Mouse (Mus musculus) layer of hippocampus, postnatal 14 days (tissue): ENCODE data around the gene Naip6. TPM values are rescaled to one million over a fixed set of nuclear protein-coding genes. Genes with fewer than 3 reads are reported as not detected.
"Not testable (repeated sequence)": the region's sequence is repeated elsewhere in the genome, so short reads cannot be mapped to it uniquely, and the experiment has no call there.

Source experiments
- DNase-seq, 2 experiments: peaks; one replicate each; pipeline ENCODE4 v3.0.0; 2021 to 2022; ENCODE audit warnings: low spot score in 2 of 2, mixed read lengths in 1 of 2
- long read RNA-seq, 2 experiments: library from polyadenylated mRNA; stranded (forward); transcript quantifications; one replicate each; pipeline ENCODE4 v2.0.0; 2021
- total RNA-seq, 2 experiments: library from RNA; stranded (reverse); gene quantifications; 2 replicates each; pipeline ENCODE4 v1.2.3; 2021

Naip6 gene
- under 1 TPM; 0.19 to 0.21 TPM for total RNA-seq
- long read RNA-seq, experiment 1: 0 reads
- long read RNA-seq, experiment 2: 0 reads

DNA sequence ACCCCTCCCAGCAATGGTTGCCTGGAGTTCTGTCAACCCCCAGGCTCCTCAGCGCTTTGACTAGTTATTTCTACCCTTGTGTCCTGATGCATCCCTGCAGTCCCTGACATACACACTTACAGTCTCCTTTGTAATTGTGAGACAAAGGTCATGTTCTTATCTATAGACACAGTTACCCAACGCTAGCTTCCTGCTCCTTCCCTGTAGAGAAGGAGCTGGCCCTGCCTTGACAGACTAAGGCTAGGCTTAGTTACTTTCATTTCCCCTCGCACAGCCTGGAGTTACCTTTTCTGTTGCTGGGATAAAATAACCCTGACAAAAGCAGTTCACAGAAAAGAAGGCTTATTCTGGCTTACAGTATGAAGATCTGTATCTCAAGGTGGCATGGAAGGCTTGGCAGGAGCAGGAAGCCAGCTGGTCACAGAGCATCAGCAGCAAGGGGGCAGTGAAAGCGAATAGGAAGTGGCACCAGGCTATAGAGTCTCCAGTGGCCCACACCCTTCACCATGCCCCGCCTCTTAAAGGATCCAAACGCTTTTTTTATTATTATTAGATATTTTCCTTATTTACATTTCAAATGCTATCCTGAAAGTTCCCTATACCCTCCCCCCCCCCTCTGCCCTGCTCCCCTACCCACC lies at the start of gene Naip6:
Gene Naip6, minus strand, starts transcription at position 419 of the 638 bp plus-strand sequence.
- not testable (repeated sequence) for DNase-seq

DNA sequence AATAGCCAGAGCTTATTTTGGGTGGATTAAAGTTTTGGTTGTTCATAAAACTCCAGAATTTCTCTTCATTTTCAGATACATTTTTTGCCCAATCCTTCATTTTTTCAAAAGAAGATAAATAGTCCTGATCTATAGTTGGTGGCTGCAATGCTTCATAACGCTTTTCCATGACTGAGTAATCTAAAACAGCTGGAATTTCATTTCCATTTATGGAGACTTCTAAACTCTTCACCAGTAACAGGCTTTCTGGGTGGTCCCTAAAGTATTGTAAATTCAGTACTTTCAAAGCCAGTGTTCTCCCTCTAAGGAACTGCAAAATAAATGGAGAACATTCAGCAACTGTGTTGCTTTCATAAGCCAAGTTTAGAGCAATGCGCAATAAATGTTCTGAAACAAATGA lies 34.8 kb upstream of the Naip6 start:
- DNase-seq: not testable (repeated sequence)

DNA sequence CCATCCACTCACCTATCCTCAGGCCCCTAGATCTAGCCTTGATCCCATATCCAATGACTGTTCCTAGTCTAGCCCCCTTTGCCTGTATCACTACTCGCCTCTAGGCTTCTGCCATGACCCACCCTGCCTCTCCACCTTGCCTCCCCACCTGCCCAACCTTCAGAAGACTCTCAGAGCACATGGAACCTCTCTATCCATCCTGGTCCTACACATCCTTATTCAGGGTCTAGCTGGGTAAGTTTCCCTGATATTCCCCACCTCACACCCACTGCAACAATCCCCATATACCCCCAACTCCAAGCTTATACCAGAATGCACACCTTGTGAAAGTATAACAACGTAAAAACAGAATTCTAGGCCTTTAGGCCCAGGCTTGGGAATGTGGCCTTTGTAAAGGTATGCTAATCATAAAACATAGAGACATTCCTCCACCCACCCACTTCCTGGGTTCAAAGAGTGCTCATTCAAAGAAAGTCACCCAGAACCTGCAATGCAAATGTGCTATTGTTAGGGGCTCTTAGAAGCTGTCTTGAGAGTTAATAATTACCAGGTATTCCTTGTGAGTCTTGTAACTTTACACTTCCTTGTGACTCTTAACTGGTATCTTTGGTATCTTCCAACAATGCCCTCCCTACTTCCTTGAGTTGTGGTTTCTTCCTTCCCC lies 32.2 kb upstream of the Naip6 start:
- DNase-seq: not testable (repeated sequence)

DNA sequence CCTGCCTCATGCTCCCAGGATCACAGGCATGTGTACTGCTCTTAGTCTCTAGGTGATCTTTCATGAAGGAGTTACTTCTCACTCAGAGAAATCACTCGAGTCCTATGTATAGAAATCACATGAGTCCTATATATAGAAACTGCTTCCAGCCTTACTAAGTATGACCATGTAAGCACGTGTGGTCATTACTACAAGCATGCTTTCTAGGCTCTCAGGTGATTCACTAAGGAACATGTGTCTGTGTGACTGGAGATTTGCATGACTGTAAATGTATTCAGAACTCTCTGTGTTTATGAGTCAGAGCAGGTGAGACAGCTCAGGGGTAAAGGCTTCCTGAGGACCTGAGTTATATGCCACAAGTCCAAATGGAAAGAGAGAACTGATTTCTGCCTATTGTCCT lies 24.3 kb upstream of the Naip6 start:
- no peak for DNase-seq

- not testable (repeated sequence) for DNase-seq
These were observed 14.3 kb upstream of the Naip6 start for GRCm38 (mm10) chr13:100331728-100332127.

- not testable (repeated sequence) for DNase-seq
These were observed 11.4 kb upstream of the Naip6 start for GRCm38 (mm10) chr13:100328899-100329298.

DNA sequence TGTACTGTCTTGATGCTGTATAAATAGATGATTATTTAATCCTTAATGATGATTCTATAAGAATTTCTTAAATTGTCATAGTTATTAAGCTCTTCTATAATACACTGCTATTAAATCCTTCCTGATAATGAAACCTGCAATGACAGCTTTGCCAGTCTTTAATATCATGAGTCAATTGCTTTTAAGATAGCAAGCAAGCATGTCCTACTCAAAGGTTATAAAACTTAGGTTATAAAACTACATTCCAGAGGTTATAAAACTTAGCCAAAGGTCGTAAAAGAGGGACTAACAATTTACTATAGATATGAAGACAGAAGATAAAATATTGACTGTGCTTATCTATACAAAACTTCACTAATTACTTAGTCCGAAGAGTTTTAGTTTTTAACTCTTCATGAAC lies 10.6 kb upstream of the Naip6 start:
- not testable (repeated sequence) for DNase-seq

DNA sequence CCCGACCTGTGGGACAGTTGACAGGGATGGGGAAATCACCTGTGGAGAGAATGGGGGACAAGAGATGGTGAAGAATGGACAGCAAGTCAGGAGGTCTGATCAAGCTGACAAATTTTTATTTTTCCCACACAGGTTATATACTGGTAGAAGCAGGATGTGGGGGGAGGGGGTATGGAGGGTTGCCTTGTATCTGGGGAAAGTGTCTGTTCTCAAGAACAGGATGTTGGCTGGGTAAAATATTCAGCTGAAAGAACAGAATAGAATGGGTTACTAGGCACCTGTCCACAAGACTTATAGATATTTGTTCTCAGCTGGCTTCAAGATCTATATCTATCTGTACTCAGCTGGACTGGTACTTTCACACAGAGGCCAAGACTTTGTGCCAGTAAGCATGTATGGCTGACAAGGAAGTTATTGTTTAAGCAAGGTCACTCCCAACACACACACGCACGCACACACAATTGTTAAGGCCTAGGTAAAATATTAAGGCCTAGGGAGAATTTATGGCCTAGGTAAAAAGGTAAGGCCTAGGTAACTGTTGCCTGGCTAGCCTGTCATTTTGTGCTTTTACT lies 4.9 kb upstream of the Naip6 start:
- not testable (repeated sequence) for DNase-seq

DNA sequence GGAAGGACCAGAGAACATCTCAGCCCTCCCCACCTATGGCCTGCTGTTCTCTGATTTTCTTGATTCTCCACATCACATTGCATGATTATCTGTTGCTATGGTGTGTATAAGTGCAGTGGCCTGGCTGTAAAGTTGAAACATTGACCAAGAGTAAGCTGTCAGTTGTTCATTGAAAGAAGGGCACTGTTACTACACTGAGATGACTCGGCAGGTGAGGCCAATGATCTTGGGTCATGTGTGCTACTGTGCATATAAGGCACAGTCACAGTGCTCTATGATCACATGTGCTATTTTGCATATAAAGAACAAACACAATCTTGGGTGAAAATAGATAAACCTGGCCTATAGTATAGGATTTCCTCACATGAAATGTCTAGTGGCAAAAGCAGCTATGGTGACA lies 32.9 kb downstream of the Naip6 start:
- no peak for DNase-seq

DNA sequence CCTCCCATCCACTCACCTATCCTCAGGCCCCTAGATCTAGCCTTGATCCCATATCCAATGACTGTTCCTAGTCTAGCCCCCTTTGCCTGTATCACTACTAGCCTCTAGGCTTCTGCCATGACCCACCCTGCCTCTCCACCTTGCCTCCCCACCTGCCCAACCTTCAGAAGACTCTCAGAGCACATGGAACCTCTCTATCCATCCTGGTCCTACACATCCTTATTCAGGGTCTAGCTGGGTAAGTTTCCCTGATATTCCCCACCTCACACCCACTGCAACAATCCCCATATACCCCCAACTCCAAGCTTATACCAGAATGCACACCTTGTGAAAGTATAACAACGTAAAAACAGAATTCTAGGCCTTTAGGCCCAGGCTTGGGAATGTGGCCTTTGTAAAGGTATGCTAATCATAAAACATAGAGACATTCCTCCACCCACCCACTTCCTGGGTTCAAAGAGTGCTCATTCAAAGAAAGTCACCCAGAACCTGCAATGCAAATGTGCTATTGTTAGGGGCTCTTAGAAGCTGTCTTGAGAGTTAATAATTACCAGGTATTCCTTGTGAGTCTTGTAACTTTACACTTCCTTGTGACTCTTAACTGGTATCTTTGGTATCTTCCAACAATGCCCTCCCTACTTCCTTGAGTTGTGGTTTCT lies 45.9 kb downstream of the Naip6 start:
- not testable (repeated sequence) for DNase-seq

DNA sequence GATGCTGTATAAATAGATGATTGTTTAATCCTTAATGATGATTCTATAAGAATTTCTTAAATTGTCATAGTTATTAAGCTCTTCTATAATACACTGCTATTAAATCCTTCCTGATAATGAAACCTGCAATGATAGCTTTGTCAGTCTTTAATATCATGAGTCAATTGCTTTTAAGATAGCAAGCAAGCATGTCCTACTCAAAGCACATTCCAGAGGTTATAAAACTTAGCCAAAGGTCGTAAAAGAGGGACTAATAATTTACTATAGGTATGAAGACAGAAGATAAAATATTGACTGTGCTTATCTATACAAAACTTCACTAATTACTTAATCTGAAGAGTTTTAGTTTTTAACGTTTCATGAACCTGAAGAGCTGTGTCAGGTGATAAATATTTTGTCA lies 60.5 kb downstream of the Naip6 start:
- not testable (repeated sequence) for DNase-seq

- not testable (repeated sequence) for DNase-seq
These were observed 61.5 kb downstream of the Naip6 start for GRCm38 (mm10) chr13:100255925-100256324.

DNA sequence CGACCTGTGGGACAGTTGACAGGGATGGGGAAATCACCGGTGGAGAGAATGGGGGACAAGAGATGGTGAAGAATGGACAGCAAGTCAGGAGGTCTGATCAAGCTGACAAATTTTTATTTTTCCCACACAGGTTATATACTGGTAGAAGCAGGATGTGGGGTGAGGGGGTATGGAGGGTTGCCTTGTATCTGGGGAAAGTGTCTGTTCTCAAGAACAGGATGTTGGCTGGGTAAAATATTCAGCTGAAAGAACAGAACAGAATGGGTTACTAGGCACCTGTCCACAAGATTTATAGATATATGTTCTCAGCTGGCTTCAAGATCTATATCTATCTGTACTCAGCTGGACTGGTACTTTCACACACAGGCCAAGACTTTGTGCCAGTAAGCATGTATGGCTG lies 65.6 kb downstream of the Naip6 start:
- DNase-seq: not testable (repeated sequence)

DNA sequence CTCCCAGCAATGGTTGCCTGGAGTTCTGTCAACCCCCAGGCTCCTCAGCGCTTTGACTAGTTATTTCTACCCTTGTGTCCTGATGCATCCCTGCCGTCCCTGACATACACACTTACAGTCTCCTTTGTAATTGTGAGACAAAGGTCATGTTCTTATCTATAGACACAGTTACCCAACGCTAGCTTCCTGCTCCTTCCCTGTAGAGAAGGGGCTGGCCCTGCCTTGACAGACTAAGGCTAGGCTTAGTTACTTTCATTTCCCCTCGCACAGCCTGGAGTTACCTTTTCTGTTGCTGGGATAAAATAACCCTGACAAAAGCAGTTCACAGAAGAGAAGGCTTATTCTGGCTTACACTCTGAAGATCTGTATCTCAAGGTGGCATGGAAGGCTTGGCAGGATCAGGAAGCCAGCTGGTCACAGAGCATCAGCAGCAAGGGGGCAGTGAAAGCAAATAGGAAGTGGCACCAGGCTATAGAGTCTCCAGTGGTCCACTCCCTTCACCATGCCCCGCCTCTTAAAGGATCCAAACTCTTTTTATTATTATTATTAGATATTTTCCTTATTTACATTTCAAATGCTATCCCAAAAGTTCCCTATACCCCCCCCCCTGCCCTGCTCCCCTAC lies 70.5 kb downstream of the Naip6 start:
- DNase-seq: not testable (repeated sequence)

DNA sequence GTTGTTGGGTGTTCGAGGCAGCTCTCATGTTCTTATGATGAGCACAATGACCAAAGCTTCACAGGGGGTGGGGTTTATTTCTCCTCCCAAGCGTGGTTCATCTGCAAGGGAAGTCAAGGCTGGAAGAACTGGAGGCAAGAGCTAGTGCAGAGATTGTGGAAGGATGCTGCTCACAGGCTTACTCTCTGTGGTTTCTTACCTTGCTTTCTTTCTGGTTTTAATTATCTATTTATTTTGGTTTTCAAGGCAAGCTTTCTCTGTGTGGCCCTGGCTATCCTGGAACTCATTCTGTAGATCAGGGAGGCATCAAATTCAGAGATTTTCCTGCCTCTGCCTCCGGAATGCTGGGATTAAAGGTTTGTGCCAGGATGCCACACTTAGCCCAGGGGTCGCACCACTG lies 71.3 kb downstream of the Naip6 start, which contains the start of gene Naip5:
Gene Naip5, minus strand, starts transcription at position 101 of the 400 bp plus-strand sequence.
- not testable (repeated sequence) for DNase-seq

GRCm38 (mm10) chr13:100243702-100244101 lies 73.8 kb downstream of the Naip6 start:
- DNase-seq: no peak

Other genes starting within 250 kb of the Naip6 start
- gene Bdp1, start 213.6 kb downstream of the Naip6 start, total RNA-seq: 10 to 100 TPM; 30.9 to 31.4 TPM
- gene Serf1, start 209.7 kb downstream of the Naip6 start, total RNA-seq: 10 to 100 TPM; 29.5 to 32.6 TPM
- 10 to 100 TPM; 33.3 to 34.6 TPM for gene Smn1, start 192.8 kb downstream of the Naip6 start, total RNA-seq
- gene Naip2, start 115.6 kb downstream of the Naip6 start, total RNA-seq: under 1 TPM; 0.25 to 0.31 TPM
- gene Naip5, start 71.4 kb downstream of the Naip6 start, total RNA-seq: under 1 TPM; 0.28 to 0.33 TPM
- gene Naip1, start 135.2 kb upstream of the Naip6 start, total RNA-seq: under 1 TPM; 0.14 TPM
- gene Gtf2h2, start 174.9 kb upstream of the Naip6 start, total RNA-seq: 10 to 100 TPM; 41.6 to 42.2 TPM
- 10 to 100 TPM; 11.9 to 16.4 TPM for gene Ocln, start 235.0 kb upstream of the Naip6 start, total RNA-seq